Mouse (Mus musculus) liver, embryonic 12.5 days (tissue): ENCODE data around the gene Olfr1019. TPM values are rescaled to one million over a fixed set of nuclear protein-coding genes. Genes with fewer than 3 reads are reported as not detected.

Experiments used
- ATAC-seq: fragments of 200-750 bp; cut with Nextera tagmentation; 2 replicates; pipeline ENCODE4 v1.8.0; 2017; ENCODE audit warnings: moderate number of reproducible peaks, mild to moderate bottlenecking, moderate library complexity
- H3K27ac ChIP-seq: fragments of 300-500 bp; sonication (generic); 2 replicates; pipeline ENCODE4 v1.5.1; 2016; ENCODE audit warnings: mild to moderate bottlenecking
- H3K27me3 ChIP-seq: fragments of 300-500 bp; sonication (generic); replicated peaks from 2 replicates; pipeline ENCODE4 v1.6.1; 2016; ENCODE audit warnings: mild to moderate bottlenecking, moderate library complexity
- H3K36me3 ChIP-seq: fragments of 300-500 bp; sonication (generic); 2 replicates; pipeline ENCODE4 v1.6.1; 2016; ENCODE audit warnings: mild to moderate bottlenecking, moderate library complexity
- H3K4me1 ChIP-seq: fragments of 300-500 bp; sonication (generic); 2 replicates; pipeline ENCODE4 v1.6.1; 2016
- H3K4me2 ChIP-seq: fragments of 300-500 bp; sonication (generic); 2 replicates; pipeline ENCODE4 v1.6.1; 2016; ENCODE audit warnings: mild to moderate bottlenecking, moderate library complexity
- H3K4me3 ChIP-seq: fragments of 300-500 bp; sonication (generic); 2 replicates; pipeline ENCODE4 v1.5.1; 2016; ENCODE audit warnings: mild to moderate bottlenecking, moderate library complexity
- H3K9ac ChIP-seq: fragments of 300-500 bp; sonication (generic); 2 replicates; pipeline ENCODE4 v1.6.1; 2016; ENCODE audit warnings: mild to moderate bottlenecking, moderate library complexity
- H3K9me3 ChIP-seq: fragments of 300-500 bp; sonication (generic); replicated peaks from 2 replicates; pipeline ENCODE4 v1.6.1; 2016; ENCODE audit warnings: mild to moderate bottlenecking, moderate library complexity
- WGBS: fragments of 180-500 bp; shearing (Covaris S2); methylation state at CpG from one replicate; pipeline ENCODE4 v1.1.7; 2016; ENCODE audit not compliant: insufficient replicate concordance; 5-methylcytosine and 5-hydroxymethylcytosine counted together
- polyA plus RNA-seq: library from polyadenylated mRNA; unstranded; fragments of >200 nt; fragmentation: Nextera tagmentation; extraction: Ambion mirVana; gene quantifications from 2 replicates; pipeline ENCODE4 v1.2.1, GENCODE M21; 2016

The Olfr1019 gene
- not detected in 2 replicates for polyA plus RNA-seq

DNA sequence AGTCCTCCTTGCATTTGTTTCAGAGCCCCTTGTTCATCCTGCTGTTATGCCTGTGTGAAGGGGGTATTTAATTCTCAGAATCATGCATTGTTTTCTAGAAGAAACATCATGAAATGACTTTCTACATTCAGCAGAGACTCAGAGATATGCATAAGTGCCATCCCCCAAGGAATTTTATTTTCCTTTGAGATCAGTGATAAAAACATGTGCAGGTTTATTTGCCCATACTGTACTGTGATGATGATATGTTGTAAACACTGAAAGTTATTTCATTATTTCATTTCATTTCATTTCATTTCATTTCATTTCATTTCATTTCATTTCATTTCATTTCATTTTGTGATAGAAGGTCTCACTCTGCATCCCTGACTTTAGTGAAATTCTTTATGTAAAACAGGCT is at the start of gene Olfr1019:
TSS of gene Olfr1019 (minus strand) at position 101 of the 400 bp plus-strand sequence.
- no peak within 1 kb of the TSS for H3K4me2 ChIP-seq
- no peaks in the 10 kb centered on the region for H3K36me3 ChIP-seq
- H3K9me3 ChIP-seq: no peaks in the 10 kb centered on the region
- no peak within 1 kb of the TSS for H3K27ac ChIP-seq
- no peaks in the 10 kb centered on the region for H3K4me1 ChIP-seq
- no peak within 1 kb of the TSS for H3K9ac ChIP-seq
- no peaks in the 10 kb centered on the region for H3K27me3 ChIP-seq
- H3K4me3 ChIP-seq: no peak within 1 kb of the TSS
- ATAC-seq: no peak

DNA sequence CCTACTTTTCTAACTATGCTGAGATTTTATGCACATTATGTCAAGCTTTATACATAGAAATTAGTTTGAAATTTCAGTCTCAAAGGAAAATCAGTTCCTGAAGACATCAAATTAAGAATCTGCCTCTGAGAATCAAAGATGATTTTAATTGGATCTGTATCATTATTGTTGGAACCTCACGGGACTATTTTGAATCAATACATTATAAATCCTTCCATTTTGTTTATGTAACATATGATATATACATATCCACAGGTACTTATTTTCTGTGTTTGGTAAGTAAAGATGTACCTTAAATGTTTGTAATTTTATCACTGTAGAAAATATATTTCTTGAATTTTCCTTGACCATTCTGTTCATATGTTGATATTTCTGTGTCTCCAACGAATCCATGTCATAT is 40.1 kb upstream of the Olfr1019 start, which contains the start of gene Olfr1023:
TSS of gene Olfr1023 (plus strand) at position 301 of the 400 bp plus-strand sequence.
- 41% methylated on average over 2 of the region's 2 CpGs for WGBS
- ATAC-seq: no peak
- H3K9me3 ChIP-seq: no peaks in the 10 kb centered on the region
- H3K4me1 ChIP-seq: no peaks in the 10 kb centered on the region
- no peaks in the 10 kb centered on the region for H3K27me3 ChIP-seq
- no peak within 1 kb of the TSS for H3K4me2 ChIP-seq
- no peaks in the 10 kb centered on the region for H3K36me3 ChIP-seq
- no peak within 1 kb of the TSS for H3K9ac ChIP-seq
- no peak within 1 kb of the TSS for H3K27ac ChIP-seq
- H3K4me3 ChIP-seq: no peak within 1 kb of the TSS

DNA sequence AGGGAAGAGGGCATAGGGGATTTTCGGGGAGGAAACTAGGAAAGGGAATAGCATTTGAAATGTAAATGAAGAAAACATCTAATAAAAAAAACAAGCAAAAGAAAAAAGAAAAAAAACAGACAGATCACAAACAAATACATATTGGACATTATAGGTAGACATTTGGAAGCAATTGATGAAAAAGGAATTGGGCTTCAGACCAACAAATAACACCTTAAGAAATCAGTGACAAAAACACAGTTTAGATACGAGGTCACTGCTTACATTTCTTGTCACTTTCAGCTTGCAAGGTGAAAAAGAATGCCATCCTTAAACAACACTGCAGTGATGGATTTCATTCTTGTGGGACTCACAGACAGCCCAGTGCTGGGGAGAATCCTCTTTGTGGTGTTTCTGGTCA is 23.0 kb upstream of the Olfr1019 start, which contains the start of gene Olfr1022:
TSS of gene Olfr1022 (plus strand) at position 301 of the 400 bp plus-strand sequence.
- Histone ChIP-seq H3K9me3 (no peaks in the 10 kb centered on the region), H3K4me1 (no peaks in the 10 kb centered on the region), H3K27me3 (no peaks in the 10 kb centered on the region), H3K27ac (no peak within 1 kb of the TSS), H3K4me2 (no peak within 1 kb of the TSS), H3K4me3 (no peak within 1 kb of the TSS), H3K9ac (no peak within 1 kb of the TSS), H3K36me3 (no peaks in the 10 kb centered on the region)
- 41% methylated on average over 2 of the region's 2 CpGs for WGBS
- ATAC-seq: no peak

DNA sequence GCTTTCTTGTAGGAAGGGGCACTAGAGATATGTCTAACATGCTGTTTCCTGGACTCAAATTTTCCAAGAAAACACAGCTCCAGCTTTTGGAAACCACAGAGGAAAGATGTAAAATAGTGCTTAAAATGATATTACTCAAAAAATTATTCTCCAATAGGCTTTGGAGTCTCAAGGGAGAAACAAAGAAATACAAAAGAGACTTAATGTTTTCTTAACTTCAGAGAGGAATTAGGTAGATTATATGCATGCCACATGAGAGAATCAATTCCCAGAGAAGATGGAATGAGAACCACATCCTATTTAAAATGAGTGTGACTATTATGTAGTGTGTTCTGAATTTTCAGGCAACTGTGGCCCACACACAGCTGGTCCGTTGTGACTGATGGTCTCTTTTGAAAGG is 1.4 kb upstream of the Olfr1019 start, which contains the start of gene Olfr1020:
TSS of gene Olfr1020 (plus strand) at position 301 of the 400 bp plus-strand sequence.
- Histone ChIP-seq H3K9me3 (no peaks in the 10 kb centered on the region), H3K9ac (no peak within 1 kb of the TSS), H3K4me2 (no peak within 1 kb of the TSS), H3K27me3 (no peaks in the 10 kb centered on the region), H3K36me3 (no peaks in the 10 kb centered on the region), H3K27ac (no peak within 1 kb of the TSS), H3K4me3 (no peak within 1 kb of the TSS), H3K4me1 (no peaks in the 10 kb centered on the region)
- 59% methylated on average over 1 of the region's 1 CpGs for WGBS
- no peak for ATAC-seq

DNA sequence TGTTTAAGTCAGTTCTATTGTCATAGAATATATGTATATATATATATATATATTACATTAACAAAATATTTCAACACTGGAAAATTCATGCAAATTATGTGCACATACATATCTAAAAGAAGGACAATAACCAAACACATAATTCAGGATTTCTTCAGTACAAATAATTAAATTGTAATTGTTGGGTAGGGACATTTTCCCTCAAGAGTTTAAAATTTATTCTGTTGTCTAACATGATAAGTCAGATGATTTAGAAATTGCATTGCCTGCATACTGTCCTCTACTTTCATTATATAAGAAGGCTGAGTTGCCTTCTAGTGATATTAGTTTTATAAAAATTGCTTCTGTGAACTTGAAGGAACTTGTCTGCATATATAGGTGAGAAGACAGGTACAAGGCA is 27.1 kb downstream of the Olfr1019 start, which contains the start of gene Olfr1018:
TSS of gene Olfr1018 (plus strand) at position 301 of the 400 bp plus-strand sequence.
- Histone ChIP-seq H3K4me3 (no peak within 1 kb of the TSS), H3K4me1 (no peaks in the 10 kb centered on the region), H3K27me3 (no peaks in the 10 kb centered on the region), H3K9me3 (no peaks in the 10 kb centered on the region), H3K27ac (no peak within 1 kb of the TSS), H3K36me3 (no peaks in the 10 kb centered on the region), H3K4me2 (no peak within 1 kb of the TSS), H3K9ac (no peak within 1 kb of the TSS)
- no peak for ATAC-seq

DNA sequence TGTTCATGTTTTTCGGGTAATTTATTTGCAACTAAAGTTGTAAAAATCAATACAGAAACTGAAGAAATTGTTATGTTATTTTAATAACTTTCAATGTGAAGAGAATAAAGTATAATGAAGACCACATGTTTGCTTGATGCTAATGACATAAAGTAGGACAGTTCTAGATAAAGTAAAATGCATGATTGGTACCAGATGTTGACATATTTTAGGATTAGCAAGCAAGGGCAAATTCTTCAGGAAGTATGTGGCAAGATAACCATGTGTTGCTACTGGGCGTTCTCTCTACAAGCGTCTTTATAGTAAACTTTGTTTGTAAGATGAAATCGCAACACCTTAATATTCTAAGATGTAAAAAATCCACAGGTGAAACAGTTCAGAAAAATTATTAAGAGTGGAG is 40.8 kb downstream of the Olfr1019 start:
- Histone ChIP-seq H3K9me3 (no peaks in the 10 kb centered on the region), H3K9ac (no peak overlapping the region), H3K27ac (no peak overlapping the region), H3K27me3 (no peaks in the 10 kb centered on the region), H3K4me1 (no peaks in the 10 kb centered on the region), H3K36me3 (no peaks in the 10 kb centered on the region), H3K4me2 (no peak overlapping the region), H3K4me3 (no peak overlapping the region)
- ATAC-seq: no peak
- 67% methylated on average over 4 of the region's 4 CpGs for WGBS

DNA sequence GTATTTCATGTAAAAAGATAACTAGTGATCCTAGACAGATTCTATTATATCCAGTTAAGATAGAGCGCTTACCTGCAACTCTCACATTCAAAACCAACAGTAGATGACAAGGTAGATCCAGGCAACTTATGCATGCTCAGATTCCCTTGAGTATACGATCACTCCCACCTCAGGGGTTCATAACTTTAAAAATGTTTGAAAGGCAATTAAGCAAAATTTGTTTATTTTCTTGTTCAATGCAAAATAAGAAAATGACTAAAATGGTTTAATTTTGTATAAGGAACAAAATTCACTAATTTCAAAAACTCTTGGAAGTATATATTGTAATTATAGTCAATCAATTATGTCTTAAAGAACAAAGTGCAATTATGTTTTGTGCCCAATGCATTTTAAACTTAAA is 42.8 kb downstream of the Olfr1019 start, which contains the start of gene Olfr1016:
TSS of gene Olfr1016 (minus strand) at position 101 of the 400 bp plus-strand sequence.
- H3K27me3 ChIP-seq: no peaks in the 10 kb centered on the region
- no peak within 1 kb of the TSS for H3K9ac ChIP-seq
- no peaks in the 10 kb centered on the region for H3K36me3 ChIP-seq
- H3K4me2 ChIP-seq: no peak within 1 kb of the TSS
- H3K4me3 ChIP-seq: no peak within 1 kb of the TSS
- H3K27ac ChIP-seq: no peak within 1 kb of the TSS
- ATAC-seq: no peak
- 73% methylated on average over 2 of the region's 2 CpGs for WGBS
- no peaks in the 10 kb centered on the region for H3K9me3 ChIP-seq
- H3K4me1 ChIP-seq: no peaks in the 10 kb centered on the region

GRCm38 (mm10) chr2:85792331-85792730 is 53.0 kb downstream of the Olfr1019 start:
- no peak overlapping the region for H3K4me2 ChIP-seq
- no peaks in the 10 kb centered on the region for H3K4me1 ChIP-seq
- no peak overlapping the region for H3K27ac ChIP-seq
- H3K4me3 ChIP-seq: no peak overlapping the region
- H3K9me3 ChIP-seq: no peaks in the 10 kb centered on the region
- WGBS: 61% methylated on average over 2 of the region's 2 CpGs
- ATAC-seq: no peak
- H3K36me3 ChIP-seq: no peaks in the 10 kb centered on the region
- H3K27me3 ChIP-seq: no peaks in the 10 kb centered on the region
- H3K9ac ChIP-seq: no peak overlapping the region

Other genes with a start within 250 kb of the Olfr1019 start
- not detected in 2 replicates for gene Olfr1000, start 233.6 kb downstream of the Olfr1019 start, polyA plus RNA-seq
- not detected in 2 replicates for gene Olfr1002, start 194.8 kb downstream of the Olfr1019 start, polyA plus RNA-seq
- not detected in 2 replicates for gene Olfr154, start 181.0 kb downstream of the Olfr1019 start, polyA plus RNA-seq
- gene Olfr1006, start 166.7 kb downstream of the Olfr1019 start, polyA plus RNA-seq: not detected in 2 replicates
- gene Olfr1008, start 156.1 kb downstream of the Olfr1019 start, polyA plus RNA-seq: not detected in 2 replicates
- gene Olfr1009, start 130.1 kb downstream of the Olfr1019 start, polyA plus RNA-seq: not detected in 2 replicates
- not detected in 2 replicates for gene Olfr1012, start 82.7 kb downstream of the Olfr1019 start, polyA plus RNA-seq
- gene Olfr1013, start 78.4 kb downstream of the Olfr1019 start, polyA plus RNA-seq: not detected in 2 replicates
- gene Olfr1014, start 72.8 kb downstream of the Olfr1019 start, polyA plus RNA-seq: not detected in 2 replicates
- not detected in 2 replicates for gene Olfr1015, start 63.5 kb downstream of the Olfr1019 start, polyA plus RNA-seq
- not detected in 2 replicates for gene Olfr1016, start 42.9 kb downstream of the Olfr1019 start, polyA plus RNA-seq
- gene Olfr1018, start 27.0 kb downstream of the Olfr1019 start, polyA plus RNA-seq: not detected in 2 replicates
- not detected in 2 replicates for gene Olfr1020, start 1.5 kb upstream of the Olfr1019 start, polyA plus RNA-seq
- not detected in 2 replicates for gene Olfr1022, start 23.1 kb upstream of the Olfr1019 start, polyA plus RNA-seq
- gene Olfr1023, start 40.2 kb upstream of the Olfr1019 start, polyA plus RNA-seq: not detected in 2 replicates
- not detected in 2 replicates for gene Olfr1024, start 59.6 kb upstream of the Olfr1019 start, polyA plus RNA-seq
- gene Olfr1025-ps1, start 69.7 kb upstream of the Olfr1019 start, polyA plus RNA-seq: not detected in 2 replicates
- gene Olfr1026, start 76.1 kb upstream of the Olfr1019 start, polyA plus RNA-seq: not detected in 2 replicates
- gene Olfr1028, start 105.0 kb upstream of the Olfr1019 start, polyA plus RNA-seq: not detected in 2 replicates
- gene Olfr1029, start 128.4 kb upstream of the Olfr1019 start, polyA plus RNA-seq: not detected in 2 replicates
- not detected in 2 replicates for gene Olfr1030, start 133.8 kb upstream of the Olfr1019 start, polyA plus RNA-seq
- not detected in 2 replicates for gene Olfr1031, start 144.8 kb upstream of the Olfr1019 start, polyA plus RNA-seq
- gene Olfr1032, start 160.1 kb upstream of the Olfr1019 start, polyA plus RNA-seq: not detected in 2 replicates
- 0.07 and 0.51 TPM in 2 replicates for gene Olfr1033, start 175.2 kb upstream of the Olfr1019 start, polyA plus RNA-seq
- not detected in 2 replicates for gene Olfr1034, start 200.4 kb upstream of the Olfr1019 start, polyA plus RNA-seq
- gene Olfr1036, start 228.5 kb upstream of the Olfr1019 start, polyA plus RNA-seq: not detected in 2 replicates
- not detected in 2 replicates for gene Olfr1037, start 241.9 kb upstream of the Olfr1019 start, polyA plus RNA-seq